Mouse (Mus musculus) MEL-GATA-1-ER (cell line): ENCODE measurements around the gene Osbpl10.

Experiments
- DNase-seq: peaks from one replicate; pipeline ENCODE4 v3.0.0-alpha.2; 2012; ENCODE audit warnings: low read depth; ENCODE audit errors: extremely low read depth

The Osbpl10 gene

GRCm38 (mm10) chr9:115161591-115161990 is 183.2 kb downstream of the Osbpl10 start:
- no peak for DNase-seq

GRCm38 (mm10) chr9:115163031-115163430 is 184.7 kb downstream of the Osbpl10 start:
- DNase-seq = no peak

DNA sequence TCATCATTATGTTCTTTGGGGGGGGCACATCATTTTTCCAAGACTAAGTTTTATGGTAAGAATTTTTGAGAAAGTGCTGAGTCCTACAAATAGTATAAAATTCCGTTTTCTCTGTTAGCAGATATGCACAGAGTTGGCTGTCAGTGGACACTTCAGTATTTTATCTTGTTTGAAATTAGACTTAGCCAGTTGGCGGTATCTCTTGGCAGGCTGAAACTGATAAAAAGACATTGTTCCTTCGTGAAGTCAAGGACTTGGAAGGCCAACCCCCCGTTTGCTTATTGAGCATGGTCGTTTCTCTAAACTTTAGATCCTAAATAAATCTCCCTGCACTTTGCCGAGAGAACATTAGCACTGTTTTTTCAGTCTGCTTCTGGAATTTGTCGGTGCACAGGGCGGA is 185.3 kb downstream of the Osbpl10 start:
- no peak for DNase-seq

- no peak for DNase-seq
These were observed 186.0 kb downstream of the Osbpl10 start for GRCm38 (mm10) chr9:115164351-115164750.

GRCm38 (mm10) chr9:115165996-115166395 is 187.6 kb downstream of the Osbpl10 start:
- no peak for DNase-seq

DNA sequence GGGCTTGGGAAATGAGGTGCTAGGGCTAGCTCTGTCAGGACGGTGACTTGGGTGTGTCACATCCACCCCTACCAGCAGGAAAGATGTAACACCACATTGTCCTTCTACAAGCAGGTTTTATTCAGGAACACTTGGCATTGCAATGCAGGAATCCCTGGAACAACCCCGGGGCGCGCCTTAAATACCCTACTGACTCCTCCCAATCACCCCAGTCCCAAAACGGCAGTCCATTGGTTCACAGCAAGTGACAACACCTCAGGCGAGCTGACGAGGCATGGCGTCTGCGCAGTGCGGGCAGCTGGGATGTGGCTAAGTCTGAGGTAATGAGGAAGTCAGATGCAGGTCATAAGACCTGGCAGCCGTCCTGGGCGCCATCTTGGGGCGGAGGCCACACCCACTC is 191.2 kb downstream of the Osbpl10 start:
- no peak for DNase-seq

DNA sequence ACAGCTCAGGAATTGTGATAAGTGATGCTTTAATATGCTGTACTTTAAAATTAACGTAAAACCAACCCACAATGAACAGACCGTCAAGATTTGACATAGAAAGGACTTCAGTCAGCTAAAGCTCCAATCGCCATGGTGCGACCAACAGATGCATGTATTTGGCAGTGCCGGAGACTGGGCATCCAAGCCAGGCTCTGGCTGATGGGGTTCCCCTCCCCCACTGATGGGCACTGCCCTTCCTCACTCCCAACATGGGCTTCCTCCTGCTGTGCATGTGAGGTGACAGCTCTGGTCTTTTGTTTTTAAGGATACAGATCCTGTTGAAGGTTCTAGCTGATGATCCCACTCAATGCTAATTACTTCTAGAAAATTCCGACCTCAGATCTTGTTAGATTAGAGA is 193.7 kb downstream of the Osbpl10 start:
- no peak for DNase-seq

DNA sequence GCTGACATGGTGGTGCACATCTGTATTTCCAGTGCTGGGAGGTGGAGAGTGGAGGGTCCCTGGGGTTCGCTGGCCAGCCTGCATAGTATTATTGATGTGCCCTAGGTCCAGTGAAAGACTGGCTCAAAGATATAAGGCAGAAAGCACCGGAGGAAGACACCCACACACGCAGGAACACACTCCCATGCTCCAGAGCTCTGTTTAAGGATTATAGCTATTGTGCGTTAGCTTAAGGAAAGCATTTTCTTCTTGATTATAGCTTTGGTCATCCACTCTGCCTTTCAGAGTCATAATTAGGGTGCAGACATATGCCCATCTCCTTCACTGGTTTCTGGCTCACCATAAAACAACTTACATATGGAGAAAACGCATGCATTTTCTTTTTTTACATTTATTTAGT is 200.8 kb downstream of the Osbpl10 start:
- DNase-seq = no peak

DNA sequence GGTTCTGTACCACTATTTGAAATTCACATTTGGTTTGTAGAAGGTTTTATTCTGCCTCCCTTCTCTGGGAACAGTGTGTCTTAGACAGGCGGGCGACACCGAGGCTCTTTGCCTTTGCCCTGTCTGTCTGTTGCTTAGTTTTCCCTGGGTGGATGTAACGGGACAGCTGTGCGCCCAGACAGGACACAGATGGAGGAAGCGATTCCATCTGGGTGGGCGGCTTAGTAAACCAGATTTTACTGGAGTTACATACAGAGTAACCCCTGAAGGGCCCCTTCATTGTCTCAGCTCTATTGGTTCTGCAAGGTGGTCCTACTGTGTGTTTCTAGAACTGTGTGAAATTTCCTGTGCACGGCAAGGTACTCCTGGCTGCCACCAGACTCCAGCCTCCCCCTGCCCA is 201.6 kb downstream of the Osbpl10 start:
- no peak for DNase-seq

DNA sequence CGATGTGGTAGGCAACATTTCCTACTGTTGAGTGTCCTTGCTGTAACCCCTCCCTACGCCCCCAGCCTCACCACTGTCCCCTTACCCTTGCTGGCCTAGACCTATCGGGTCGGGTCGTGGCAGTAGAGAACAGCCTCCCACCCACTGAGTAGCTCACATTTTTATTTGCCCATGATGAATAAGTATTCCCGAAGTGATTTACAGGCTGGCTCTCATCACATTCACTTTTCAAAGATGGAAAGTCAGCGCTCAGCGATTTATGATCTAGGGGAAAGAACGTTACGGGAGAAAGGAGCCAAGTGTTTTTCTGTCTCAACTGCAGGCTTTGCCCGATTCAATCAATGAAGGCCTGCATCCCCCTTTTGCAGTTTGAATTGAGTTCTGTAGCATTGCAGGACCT is 208.0 kb downstream of the Osbpl10 start:
- no peak for DNase-seq

DNA sequence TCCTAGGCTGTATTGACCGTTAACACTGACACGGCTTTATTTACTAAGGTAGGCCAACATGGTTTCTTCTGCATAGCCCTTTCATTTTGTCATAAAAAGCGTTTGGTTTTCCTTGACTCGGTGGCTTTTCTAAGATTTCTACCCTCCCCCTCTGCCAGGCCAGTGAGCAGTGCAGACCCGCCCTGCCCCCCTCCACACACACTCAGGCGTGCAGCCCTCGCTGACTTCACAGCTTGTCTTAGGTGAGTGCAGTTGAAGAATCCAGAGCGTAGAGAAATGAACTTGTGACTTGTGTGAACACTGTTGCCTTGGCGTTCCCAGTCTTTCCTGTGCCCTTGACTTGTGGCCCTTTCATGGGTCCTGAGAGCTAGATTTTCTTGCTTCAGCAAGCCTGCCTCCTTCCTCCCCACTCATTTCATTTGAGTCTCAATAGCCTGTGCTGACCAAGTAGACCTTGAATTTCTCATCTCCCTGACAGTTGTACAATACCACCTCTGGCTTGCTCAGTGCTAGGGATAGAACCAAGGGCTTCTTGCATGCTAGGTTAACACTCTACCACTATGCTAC is 212.1 kb downstream of the Osbpl10 start:
- DNase-seq = no peak

DNA sequence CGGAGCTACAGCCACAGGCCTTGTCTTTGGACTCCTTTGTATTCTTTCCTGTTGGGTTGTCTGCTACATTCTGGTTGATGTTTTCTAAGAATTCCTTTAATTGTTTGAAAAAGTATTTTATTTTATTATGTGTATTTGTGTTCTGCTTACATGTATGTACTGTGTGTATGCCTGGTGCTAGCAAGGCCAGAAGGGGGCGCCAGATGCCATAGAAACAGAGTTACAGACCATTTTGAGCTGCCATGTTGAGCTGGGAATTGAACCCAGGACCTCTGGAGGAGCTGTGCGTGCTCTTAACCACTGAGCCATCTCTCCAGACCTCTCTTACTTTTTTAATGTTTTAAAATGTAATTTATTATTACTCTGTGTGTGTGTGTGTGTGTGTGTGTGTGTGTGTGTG is 214.5 kb downstream of the Osbpl10 start:
- no peak for DNase-seq

DNA sequence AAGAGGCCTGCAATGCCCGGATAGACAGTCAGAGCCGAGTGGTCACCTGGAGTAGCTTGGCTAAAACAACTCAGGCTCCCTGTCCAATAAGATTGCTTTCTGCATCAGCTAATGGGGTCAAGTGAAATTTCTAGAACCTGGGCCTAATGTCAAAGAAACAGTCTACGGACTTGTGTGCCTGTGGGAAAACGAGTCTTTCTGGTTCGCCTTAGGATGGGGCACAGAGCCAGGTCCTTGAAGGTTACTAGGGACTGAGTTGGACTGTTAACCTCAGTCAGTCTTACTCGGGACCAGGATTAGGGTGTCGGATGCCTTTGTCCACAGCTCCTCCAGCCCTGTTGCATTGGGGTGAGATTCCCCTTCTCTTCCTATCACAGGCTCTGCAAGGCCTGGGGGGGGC is 218.7 kb downstream of the Osbpl10 start:
- no peak for DNase-seq

DNA sequence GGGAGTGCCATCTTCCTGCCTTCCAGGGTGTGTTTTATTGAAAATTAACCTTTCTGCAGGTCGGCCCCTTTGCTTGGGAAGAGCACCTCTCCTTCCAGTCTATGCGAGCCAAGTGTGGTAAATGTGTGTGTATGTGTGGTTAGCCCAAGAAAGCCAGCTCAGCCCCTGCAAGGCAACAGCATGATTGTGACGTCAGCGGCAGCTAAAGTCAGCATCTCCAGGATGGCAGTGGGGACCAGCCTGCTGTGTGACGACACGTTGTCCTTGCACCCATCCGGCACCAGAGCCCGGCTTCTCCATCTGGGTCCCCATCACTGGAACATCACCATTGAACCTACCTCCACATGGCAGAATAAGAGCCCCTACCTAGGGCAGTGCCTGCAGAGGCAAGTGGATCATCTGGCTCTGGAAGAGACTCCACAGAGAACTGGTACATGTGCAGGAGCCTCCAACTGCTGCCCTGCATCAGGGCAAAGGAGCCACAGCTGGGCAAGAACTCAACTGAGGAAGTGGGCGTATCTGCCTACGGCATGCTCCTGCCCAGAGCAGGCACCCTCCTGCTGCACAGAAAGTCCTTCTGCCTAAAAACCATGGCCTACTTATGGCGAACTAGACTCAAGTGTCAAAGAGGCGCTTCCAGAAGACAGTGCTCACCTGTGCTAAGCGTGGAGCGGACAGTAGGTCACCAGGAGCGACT is 221.9 kb downstream of the Osbpl10 start:
- no peak for DNase-seq

- DNase-seq = no peak
These were observed 222.9 kb downstream of the Osbpl10 start for GRCm38 (mm10) chr9:115201264-115201663.

- DNase-seq = no peak
These were observed 224.8 kb downstream of the Osbpl10 start for GRCm38 (mm10) chr9:115203136-115203535.

DNA sequence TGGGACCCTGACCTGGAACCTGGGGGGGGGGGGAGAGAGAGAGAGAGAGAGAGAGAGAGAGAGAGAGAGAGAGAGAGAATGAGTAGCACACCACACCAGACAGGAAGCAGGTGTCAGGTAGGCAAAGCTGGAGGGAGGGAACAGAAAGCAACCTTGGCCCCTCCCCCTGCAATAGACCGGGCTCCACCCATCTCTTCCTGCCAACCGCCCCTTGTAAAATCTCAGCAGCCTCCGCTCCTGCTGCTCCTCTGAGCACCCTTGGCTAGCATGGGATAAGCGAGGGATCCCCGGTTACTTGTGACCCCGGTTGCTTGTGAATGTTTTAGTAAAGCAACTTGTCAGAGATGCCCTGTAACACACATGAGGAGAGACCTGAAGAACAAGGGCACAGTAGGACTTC is 227.1 kb downstream of the Osbpl10 start:
- no peak for DNase-seq

- no peak for DNase-seq
These were observed 227.8 kb downstream of the Osbpl10 start for GRCm38 (mm10) chr9:115206219-115206618.

DNA sequence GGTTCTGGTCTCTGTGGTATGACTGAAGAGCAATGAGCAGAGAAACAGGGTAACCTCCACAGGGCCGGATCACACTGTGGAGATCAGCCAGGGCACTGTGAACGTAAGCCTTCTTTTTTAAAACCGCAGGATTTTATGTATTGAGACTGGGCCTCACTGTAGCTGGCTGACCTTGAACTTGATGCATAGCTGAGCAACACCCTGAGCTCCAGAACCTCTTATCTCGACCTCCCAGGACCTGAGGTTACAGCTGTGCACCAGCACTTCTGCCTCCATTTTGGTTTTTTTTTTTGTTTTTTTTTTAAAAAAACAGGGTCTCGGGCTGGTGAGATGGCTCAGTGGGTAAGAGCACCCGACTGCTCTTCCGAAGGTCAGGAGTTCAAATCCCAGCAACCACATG is 231.4 kb downstream of the Osbpl10 start:
- no peak for DNase-seq

DNA sequence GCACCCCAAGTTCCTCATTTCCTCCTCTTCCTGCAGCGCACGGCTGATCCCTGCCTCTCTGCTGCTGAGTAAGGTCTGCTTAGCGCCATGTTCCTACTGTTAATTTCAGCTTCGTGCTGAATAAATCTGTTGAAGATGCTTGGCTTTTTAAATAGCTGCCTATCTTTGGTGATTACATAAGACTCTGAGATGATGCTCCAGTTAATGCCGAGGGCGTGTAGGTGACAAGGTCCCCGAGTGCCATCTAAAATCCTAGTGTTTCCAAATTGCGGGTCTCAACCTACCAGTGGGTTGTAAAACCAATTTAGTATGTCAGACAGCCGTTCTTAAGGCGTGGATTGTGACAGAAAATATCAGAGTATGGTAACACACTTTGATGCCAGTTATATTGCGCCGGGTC is 232.2 kb downstream of the Osbpl10 start:
- no peak for DNase-seq

GRCm38 (mm10) chr9:115213755-115214264 is 235.4 kb downstream of the Osbpl10 start:
- no peak for DNase-seq

DNA sequence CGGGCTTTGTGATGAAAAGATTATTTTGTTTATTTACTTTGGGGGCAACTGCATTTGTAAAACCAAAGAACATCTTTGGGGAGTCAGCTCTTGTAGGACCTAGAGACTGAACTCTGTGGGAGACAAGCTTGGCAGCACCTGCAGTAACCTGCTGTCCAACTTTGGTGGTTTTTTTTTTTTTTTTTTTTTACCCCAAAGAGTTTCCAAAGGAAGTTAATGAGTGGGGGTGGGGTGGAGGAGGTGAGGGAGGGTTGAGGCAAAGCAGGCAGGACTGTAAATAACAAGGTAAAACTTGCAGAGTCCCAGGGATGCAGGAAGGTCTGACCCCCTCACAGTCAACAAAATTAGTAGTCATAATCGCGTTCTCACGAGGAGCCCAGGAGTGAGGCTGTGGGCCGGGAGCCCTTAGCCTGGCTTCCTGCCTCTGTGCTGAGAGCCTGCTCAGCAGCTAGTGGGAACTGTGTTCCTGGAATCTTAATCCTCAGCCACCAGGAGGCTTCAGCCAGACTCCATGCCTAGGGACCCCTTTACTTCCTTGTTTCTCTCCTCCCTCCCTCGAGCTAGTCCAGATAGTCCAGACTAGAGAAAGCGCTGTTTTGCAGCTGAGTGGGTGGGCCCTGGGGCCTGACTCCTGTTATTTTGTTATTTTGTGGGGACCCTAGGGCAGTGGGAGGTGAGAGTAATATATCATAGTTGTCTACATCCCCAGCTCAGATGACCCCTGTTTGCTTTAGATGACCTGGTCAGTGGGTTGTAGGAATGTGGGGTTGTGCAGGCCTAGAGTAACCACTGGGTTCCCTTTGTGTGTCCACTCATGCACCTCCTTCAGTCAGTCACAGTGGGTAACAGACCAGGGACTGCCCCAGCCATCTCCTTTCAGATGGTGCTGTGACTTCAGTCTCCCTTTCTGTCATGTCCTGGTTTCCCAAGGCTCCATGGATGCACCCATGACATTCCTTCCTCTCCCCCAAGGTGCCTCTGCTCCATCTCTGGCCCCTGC is 236.5 kb downstream of the Osbpl10 start:
- no peak for DNase-seq
